ENCODE assay signal across 13 mouse cellular contexts in the genomic region with DNA sequence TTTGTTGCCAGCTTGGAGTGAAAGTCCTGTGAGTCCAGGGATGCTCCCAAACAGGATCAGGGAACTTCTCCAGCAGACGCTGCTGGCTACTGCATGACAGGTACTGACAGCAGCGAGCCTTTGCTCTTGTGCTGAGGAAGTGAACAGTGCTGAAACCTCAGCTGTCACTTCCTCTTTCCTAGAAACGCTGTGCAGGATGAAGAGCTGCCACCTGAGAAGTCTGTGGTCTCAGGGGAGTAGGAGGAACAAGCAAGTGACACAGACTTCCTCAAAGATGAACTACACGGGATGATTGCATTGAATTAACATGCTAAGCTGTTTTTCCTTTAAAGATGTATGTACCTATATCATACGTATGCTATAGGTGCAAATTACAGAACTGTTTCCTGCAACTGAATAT. TPM values are rescaled to one million over a fixed set of nuclear protein-coding genes. Genes with fewer than 3 reads are reported as not detected.
DNase-seq lines count a peak whose midpoint lies in the region; ATAC-seq and TF ChIP-seq lines count a peak whose summit lies in the region.
"Had no signal": no experiment of that assay in that cellular context is flagged by ENCODE, and none has a peak within 500 bp of the region (broad histone marks: within the 10 kb centered on the region; RNA-seq: fewer than 3 reads in every experiment).

No protein-coding gene starts in this region.

- peaks cover 3% of the 10 kb centered on the region; the same call in 1 of the 2 replicates for H3K27me3 ChIP-seq in G1E (ENCODE audit: insufficient read depth, low read length)
- H3K27me3 ChIP-seq in midbrain, postnatal 0 days (ENCODE audit: insufficient read depth, low read length), result no peaks in the 10 kb centered on the region
- H3K27me3 ChIP-seq: limb, embryonic 15.5 days; midbrain, embryonic 15.5 days had no signal

- H3K27ac ChIP-seq in midbrain, postnatal 0 days (ENCODE audit: low read depth, low read length), result no peak overlapping the region
- H3K27ac ChIP-seq: limb, embryonic 15.5 days; midbrain, embryonic 15.5 days had no signal

- DNase-seq in G1E (ENCODE audit: low spot score), result no peak
- peak; percentile 67 for DNase-seq in naive thymus-derived CD4-positive, alpha-beta T cell, adult 2 months (ENCODE audit: low read depth)
- peak; percentile 47 for DNase-seq in thymus, postnatal 25 days
- DNase-seq in midbrain, postnatal 0 days (ENCODE audit: low spot score), result no peak
- DNase-seq in left cerebral cortex, adult 9 months (ENCODE audit: low spot score in 2 of 2), result no peak
- no peak for DNase-seq in adrenal gland, postnatal 14 days
- DNase-seq: cerebellum, adult 8-10 months; heart, postnatal 4 days; kidney, adult 2 months had no signal

- no peak overlapping the region for H3K4me2 ChIP-seq in midbrain, postnatal 0 days (ENCODE audit: low read depth, low read length, poor library complexity, severe bottlenecking)
- H3K4me2 ChIP-seq: limb, embryonic 15.5 days; midbrain, embryonic 15.5 days had no signal

- no peak overlapping the region for H3K9ac ChIP-seq in midbrain, postnatal 0 days (replicated peaks; ENCODE audit: low read length, poor library complexity, severe bottlenecking)
- H3K9ac ChIP-seq: limb, embryonic 15.5 days; midbrain, embryonic 15.5 days had no signal

- H3K36me3 ChIP-seq in G1E (replicated peaks), result no peaks in the 10 kb centered on the region
- no peaks in the 10 kb centered on the region for H3K36me3 ChIP-seq in midbrain, postnatal 0 days (ENCODE audit: insufficient read depth, low read length)
- H3K36me3 ChIP-seq: limb, embryonic 15.5 days; midbrain, embryonic 15.5 days had no signal

- WGBS in midbrain, postnatal 0 days, result 86% methylated on average over 5 of the region's 5 CpGs

- no peak overlapping the region for H3K4me3 ChIP-seq in G1E (ENCODE audit: low read depth, low read length)
- H3K4me3 ChIP-seq in midbrain, postnatal 0 days (ENCODE audit: low read depth, low read length), result no peak overlapping the region
- H3K4me3 ChIP-seq: limb, embryonic 15.5 days; midbrain, embryonic 15.5 days had no signal

- no peaks in the 10 kb centered on the region for H3K9me3 ChIP-seq in G1E (replicated peaks)
- no peaks in the 10 kb centered on the region for H3K9me3 ChIP-seq in midbrain, postnatal 0 days (ENCODE audit: low read length)
- H3K9me3 ChIP-seq: limb, embryonic 15.5 days; midbrain, embryonic 15.5 days had no signal

- TF ChIP-seq CTCF in G1E (IDR thresholded peaks at IDR 0.05; ENCODE audit: low read depth, low read length), result no peak
- no peak for TF ChIP-seq CTCF in midbrain, postnatal 0 days (IDR thresholded peaks at IDR 0.05)

- H3K4me1 ChIP-seq in G1E (ENCODE audit: insufficient read depth, low read depth, low read length), result peaks cover 55% of the 10 kb centered on the region
- H3K4me1 ChIP-seq in midbrain, postnatal 0 days (ENCODE audit: insufficient read depth, low read length), result no peaks in the 10 kb centered on the region
- H3K4me1 ChIP-seq: limb, embryonic 15.5 days; midbrain, embryonic 15.5 days had no signal

- ATAC-seq in G1E (ENCODE audit: extremely low read depth, insufficient number of reproducible peaks, low FRiP score, poor library complexity, severe bottlenecking), result 0 out of 2 replicates have a peak, but pooled peaks have one; percentile 5
- ATAC-seq in inflammation-experienced regulatory T-cells, adult 6 months, result peak; percentile 87
- ATAC-seq in midbrain, postnatal 0 days (ENCODE audit: low FRiP score), result no peak
- ATAC-seq: forebrain, embryonic 14.5 days; midbrain, embryonic 15.5 days had no signal

RNA-seq across cellular contexts. Expression of a gene that starts 10.9 kb away (rescaled TPM):
- not detected in 2 replicates for total RNA-seq in G1E (2014; fragmentation: Nextera tagmentation)
- 0.05 and 0.06 TPM in 2 replicates for total RNA-seq in G1E (2017)
- not detected in 2 replicates for polyA plus RNA-seq in G1E (2012)
- polyA plus RNA-seq in inflammation-experienced regulatory T-cells, adult 6 months (2017; shearing (Covaris generic)), result 10 to 100 TPM in 1 of 3 experiments, 1 to 10 TPM in 2; 4.1 to 15.3 (median 4.7) TPM
- 0.38 and 0.49 TPM in 2 replicates for total RNA-seq in midbrain, postnatal 0 days (2014; rRNA removed)
- polyA plus RNA-seq in midbrain, postnatal 0 days (2015; fragmentation: Nextera tagmentation; extraction: Ambion mirVana), result 0.34 and 0.68 TPM in 2 replicates
- total RNA-seq in adrenal gland, postnatal 14 days (2021), result 0.38 and 0.48 TPM in 2 replicates

Comparison
In these comparisons a context has a peak if more than half of its experiments do, and no peak if none do; other contexts are left out.
1. DNase-seq: peak in naive thymus-derived CD4-positive, alpha-beta T cell, adult 2 months (single experiment) and thymus, postnatal 25 days (single experiment); none in G1E (single experiment), midbrain, postnatal 0 days (single experiment), left cerebral cortex, adult 9 months (0 of 2) and adrenal gland, postnatal 14 days (single experiment).